Mouse (Mus musculus) forebrain, embryonic 10.5 days (tissue): Measurements from ENCODE around the gene Disp3. TPM values are rescaled to one million over a fixed set of nuclear protein-coding genes. Genes with fewer than 3 reads are reported as not detected.
A peak's percentile ranks its signal among the peaks of the same experiment; 100 is the strongest.

Experiments
- DNase-seq: peaks from one replicate; pipeline ENCODE4 v3.0.0-alpha.2; 2017; ENCODE audit warnings: low spot score; ENCODE audit errors: extremely low spot score
- H3K27ac ChIP-seq: fragments of 300-500 bp; sonication (generic); 2 replicates; pipeline ENCODE4 v1.5.1; 2016; ENCODE audit warnings: mild to moderate bottlenecking
- H3K27me3 ChIP-seq: fragments of 300-500 bp; sonication (generic); 2 replicates; pipeline ENCODE4 v1.6.1; 2016; ENCODE audit warnings: mild to moderate bottlenecking; ENCODE audit not compliant: poor library complexity, severe bottlenecking
- H3K36me3 ChIP-seq: fragments of 300-500 bp; sonication (generic); replicated peaks from 2 replicates; pipeline ENCODE4 v1.6.1; 2016; ENCODE audit warnings: mild to moderate bottlenecking, moderate library complexity
- H3K4me1 ChIP-seq: fragments of 300-500 bp; sonication (generic); 2 replicates; pipeline ENCODE4 v1.6.1; 2016
- H3K4me3 ChIP-seq: fragments of 300-500 bp; sonication (generic); 2 replicates; pipeline ENCODE4 v1.5.1; 2016; ENCODE audit warnings: mild to moderate bottlenecking, moderate library complexity
- H3K9me3 ChIP-seq: fragments of 300-500 bp; sonication (generic); 2 replicates; pipeline ENCODE4 v1.6.1; 2016; ENCODE audit warnings: mild to moderate bottlenecking, moderate library complexity
- WGBS: fragments of 180-500 bp; shearing (Covaris S2); methylation state at CpG from one replicate; pipeline ENCODE4 v1.1.7; 2016; 5-methylcytosine and 5-hydroxymethylcytosine counted together
- polyA plus RNA-seq: library from polyadenylated mRNA; unstranded; fragments of >200 nt; fragmentation: Nextera tagmentation; extraction: Ambion mirVana; gene quantifications from 2 replicates; pipeline ENCODE4 v1.2.1, GENCODE M21; 2016

Gene Disp3
- polyA plus RNA-seq, 1 experiment from 2014 or later, result 2.1 TPM

DNA sequence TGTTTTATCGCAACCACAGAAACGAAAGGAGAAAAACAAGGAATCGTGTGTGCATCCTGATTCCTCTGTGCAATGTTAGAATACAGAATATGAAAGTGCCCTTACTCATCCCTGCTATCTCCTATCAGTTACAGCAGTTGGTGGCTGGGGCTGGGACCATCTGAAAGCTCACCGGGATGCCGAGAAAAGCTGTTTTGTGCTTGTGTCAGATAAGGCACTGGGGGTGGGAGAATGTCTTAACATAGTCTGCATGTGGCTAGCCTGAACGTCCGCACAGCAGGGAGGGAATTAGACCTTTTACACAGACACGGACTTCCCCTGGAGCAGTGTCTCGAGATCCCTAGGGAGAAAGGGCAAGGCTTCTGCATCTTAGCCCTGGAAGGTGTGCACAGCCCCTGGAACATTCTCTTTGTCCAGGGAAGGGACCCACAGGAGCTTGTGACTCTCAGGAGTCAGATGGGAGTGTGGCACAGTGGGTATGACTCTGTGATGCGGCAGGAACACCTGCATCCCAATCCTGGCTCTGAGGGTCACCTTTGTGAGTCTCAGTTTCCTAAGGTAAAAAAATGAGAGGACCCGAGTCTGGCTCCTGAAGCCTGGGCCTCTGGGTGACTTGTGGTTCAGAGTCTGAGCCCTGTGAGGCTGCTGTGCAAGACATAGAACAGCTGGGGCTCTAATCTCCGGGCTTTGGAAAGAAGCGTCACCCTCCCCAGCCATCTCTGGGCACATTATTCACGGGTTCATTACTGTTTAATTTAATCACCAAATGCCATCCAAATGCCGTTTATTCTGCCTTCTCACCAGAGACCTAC lies 83.5 kb downstream of the Disp3 start:
- Histone ChIP-seq H3K36me3 (no peaks in the 10 kb centered on the region), H3K27me3 (peaks cover 6% of the 10 kb centered on the region), H3K27ac (peak overlapping the region; percentile 60), H3K9me3 (no peaks in the 10 kb centered on the region), H3K4me3 (no peak overlapping the region), H3K4me1 (peaks cover 16% of the 10 kb centered on the region; the same call in 1 of the 2 replicates)
- WGBS, result 62% methylated on average over 15 of the region's 15 CpGs
- no peak for DNase-seq

DNA sequence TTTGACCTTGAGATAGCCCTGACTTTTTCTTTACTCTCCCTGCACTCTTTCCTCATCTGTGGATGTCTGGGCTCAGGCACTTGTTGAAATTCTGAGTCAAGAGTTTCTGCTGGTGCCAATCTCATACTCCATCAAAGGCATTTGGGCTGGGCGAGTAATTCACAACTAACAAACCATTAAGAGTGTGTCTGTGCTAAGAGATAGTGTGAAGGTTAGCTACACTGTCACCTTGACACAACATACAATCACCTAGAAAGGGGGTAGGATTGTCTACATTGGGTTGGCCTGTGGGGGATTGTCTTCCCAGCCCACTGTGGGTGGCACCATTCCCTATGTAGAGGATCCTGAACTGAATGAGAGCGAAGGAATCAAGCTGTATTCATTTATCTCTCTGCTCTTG lies 84.2 kb downstream of the Disp3 start:
- no peak for DNase-seq
- peaks cover 13% of the 10 kb centered on the region for H3K27me3 ChIP-seq
- no peaks in the 10 kb centered on the region for H3K9me3 ChIP-seq
- no peak overlapping the region for H3K4me3 ChIP-seq
- peaks cover 19% of the 10 kb centered on the region for H3K4me1 ChIP-seq
- 93% methylated on average over 2 of the region's 2 CpGs for WGBS
- no peaks in the 10 kb centered on the region for H3K36me3 ChIP-seq
- no peak overlapping the region for H3K27ac ChIP-seq

DNA sequence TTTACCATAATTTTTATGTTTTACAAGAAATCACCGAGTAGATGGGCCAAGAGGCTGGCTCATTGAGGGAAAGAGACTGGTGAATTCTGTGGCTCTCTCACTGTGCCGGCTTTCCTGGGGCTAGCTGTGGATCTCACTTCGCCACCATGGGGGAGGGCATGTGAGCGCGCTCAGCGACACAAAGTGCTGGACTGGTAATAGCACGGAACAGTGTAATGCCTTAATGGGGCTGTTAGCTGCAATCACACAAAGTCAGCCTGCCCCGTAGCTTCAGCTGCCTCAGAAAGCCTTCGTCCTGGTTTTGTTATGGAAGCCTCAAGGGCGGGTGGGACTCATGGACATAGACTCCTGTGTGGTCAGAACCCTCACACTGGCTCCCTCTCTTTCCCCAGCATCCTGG lies 89.0 kb downstream of the Disp3 start:
- Histone ChIP-seq H3K4me3 (no peak overlapping the region), H3K36me3 (no peaks in the 10 kb centered on the region), H3K9me3 (no peaks in the 10 kb centered on the region), H3K4me1 (peaks cover 6% of the 10 kb centered on the region), H3K27me3 (peaks cover 28% of the 10 kb centered on the region), H3K27ac (peak overlapping the region; percentile 4; the same call in 1 of the 2 replicates)
- DNase-seq, result no peak
- WGBS, result 49% methylated on average over 10 of the region's 10 CpGs

DNA sequence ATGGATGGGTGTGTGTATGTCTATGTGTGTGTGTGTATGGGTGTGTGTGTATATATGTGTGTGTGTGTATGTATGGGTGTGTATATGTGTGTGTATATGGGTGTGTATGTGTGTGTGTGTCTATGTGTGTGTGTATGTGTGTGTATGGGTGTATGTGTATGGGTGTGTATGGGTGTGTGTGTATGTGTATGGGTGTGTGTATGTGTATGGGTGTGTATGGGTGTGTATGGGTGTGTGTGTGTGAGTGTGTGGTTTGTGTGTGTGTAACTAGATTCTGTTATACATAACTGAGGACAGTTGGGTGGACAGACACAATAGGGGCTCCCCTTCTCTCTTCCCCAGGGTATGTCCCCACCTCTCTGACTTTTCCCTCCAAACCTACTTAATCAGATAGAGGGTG lies 93.4 kb downstream of the Disp3 start:
- no peak for DNase-seq
- Histone ChIP-seq H3K4me1 (peaks cover 22% of the 10 kb centered on the region), H3K27me3 (peaks cover 28% of the 10 kb centered on the region), H3K4me3 (no peak overlapping the region), H3K9me3 (no peaks in the 10 kb centered on the region), H3K27ac (no peak overlapping the region), H3K36me3 (no peaks in the 10 kb centered on the region)

DNA sequence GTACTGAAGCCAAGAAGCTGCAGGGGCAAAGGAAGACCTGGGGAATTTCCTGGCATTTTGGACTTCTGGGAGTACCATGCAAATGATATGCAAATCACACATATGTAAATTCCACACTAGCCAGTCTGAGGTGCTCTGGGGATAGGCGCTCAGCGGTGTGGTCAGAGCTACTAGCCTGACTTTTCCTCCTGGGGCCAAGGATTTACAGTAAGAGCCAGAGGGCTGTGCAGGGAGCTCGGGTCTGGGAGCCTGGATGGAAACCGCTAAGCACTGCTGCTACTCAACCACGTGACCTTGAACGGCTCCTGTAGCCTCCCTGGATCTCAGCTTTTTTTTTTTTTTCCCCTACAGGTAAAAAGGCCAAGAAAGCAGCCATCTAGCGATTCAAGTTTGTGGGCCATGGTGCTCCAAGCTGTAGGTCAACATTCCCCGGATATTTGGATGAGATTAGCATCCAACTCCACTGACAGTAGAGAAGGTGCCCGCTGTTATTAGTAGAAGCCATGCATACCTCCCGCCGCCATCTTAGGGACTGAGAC lies 95.0 kb downstream of the Disp3 start:
- 34% methylated on average over 11 of the region's 11 CpGs for WGBS
- Histone ChIP-seq H3K27me3 (peaks cover 12% of the 10 kb centered on the region; the same call in 1 of the 2 replicates), H3K4me1 (peaks cover 17% of the 10 kb centered on the region), H3K27ac (no peak overlapping the region), H3K9me3 (no peaks in the 10 kb centered on the region), H3K36me3 (no peaks in the 10 kb centered on the region), H3K4me3 (no peak overlapping the region)
- no peak for DNase-seq

Other genes with a start within 250 kb of the Disp3 start
- 13.4 and 14.2 TPM in 2 replicates for gene Clcn6, start 249.1 kb downstream of the Disp3 start, polyA plus RNA-seq
- gene Mthfr, start 248.9 kb downstream of the Disp3 start, polyA plus RNA-seq, result 27.7 and 30.1 TPM in 2 replicates
- gene Agtrap, start 199.9 kb downstream of the Disp3 start, polyA plus RNA-seq, result 19.4 TPM in 2 replicates
- gene Mad2l2, start 157.6 kb downstream of the Disp3 start, polyA plus RNA-seq, result 61.8 and 64.5 TPM in 2 replicates
- gene Draxin, start 157.3 kb downstream of the Disp3 start, polyA plus RNA-seq, result 1.6 and 2.2 TPM in 2 replicates
- gene Fbxo6, start 135.8 kb downstream of the Disp3 start, polyA plus RNA-seq, result 8.4 and 10.4 TPM in 2 replicates
- gene Fbxo44, start 127.5 kb downstream of the Disp3 start, polyA plus RNA-seq, result 33.4 and 34.4 TPM in 2 replicates
- gene Fbxo2, start 127.3 kb downstream of the Disp3 start, polyA plus RNA-seq, result 0.97 and 1.4 TPM in 2 replicates
- gene Ubiad1, start 156.8 kb upstream of the Disp3 start, polyA plus RNA-seq, result 27.1 and 27.3 TPM in 2 replicates
- 23.3 and 27.0 TPM in 2 replicates for gene Mtor, start 160.6 kb upstream of the Disp3 start, polyA plus RNA-seq
- gene Angptl7, start 212.5 kb upstream of the Disp3 start, polyA plus RNA-seq, result 0.18 and 0.29 TPM in 2 replicates